Mouse (Mus musculus) olfactory bulb, adult 2 months (tissue): ENCODE data around the gene Hist1h2bj. TPM values are rescaled to one million over a fixed set of nuclear protein-coding genes. Genes with fewer than 3 reads are reported as not detected.
"Not testable (repeated sequence)": the region's sequence is repeated elsewhere in the genome, so short reads cannot be mapped to it uniquely, and the experiment has no call there.

ENCODE experiments used
- H3K27ac ChIP-seq: fragments of 200-500 bp; 2 replicates; pipeline ENCODE4 v1.5.1; 2012; ENCODE audit warnings: low read depth, low read length; ENCODE audit not compliant: insufficient read depth
- H3K4me1 ChIP-seq: fragments of 200-500 bp; 2 replicates; pipeline ENCODE4 v1.6.1; 2012; ENCODE audit warnings: low read length; ENCODE audit not compliant: control insufficient read depth, insufficient read depth
- H3K4me3 ChIP-seq: fragments of 200-500 bp; 2 replicates; pipeline ENCODE4 v1.5.1; 2012; ENCODE audit warnings: mild to moderate bottlenecking, low read depth, low read length, moderate library complexity; ENCODE audit not compliant: insufficient read depth
- CTCF ChIP-seq: fragments of 200-500 bp; IDR thresholded peaks from 2 replicates; pipeline ENCODE4 v1.5.1; 2012; ENCODE audit warnings: low read depth, mild to moderate bottlenecking, low read length, moderate library complexity; ENCODE audit not compliant: insufficient read depth
- POLR2A ChIP-seq: fragments of 200-500 bp; IDR thresholded peaks from 2 replicates; pipeline ENCODE4 v1.6.1; 2012; ENCODE audit warnings: mild to moderate bottlenecking, low read depth, low read length, moderate library complexity; ENCODE audit not compliant: insufficient read depth
- WGBS: fragments of 180-500 bp; shearing (Covaris S2); methylation state at CpG from one replicate; pipeline ENCODE4 v1.1.7; 2018; 5-methylcytosine and 5-hydroxymethylcytosine counted together
- polyA plus RNA-seq: library from polyadenylated mRNA; stranded (reverse); fragments of >200 nt; gene quantifications from 2 replicates; pipeline ENCODE4 v1.2.4, GENCODE M21; 2012; ENCODE audit warnings: low replicate concordance; ENCODE audit not compliant: missing spikeins, insufficient read depth, insufficient read length

Gene Hist1h2bj
- polyA plus RNA-seq, 1 experiment: not detected

- 79% methylated on average over 2 of the region's 2 CpGs for WGBS
- H3K27ac ChIP-seq: no peak overlapping the region
- no peaks in the 10 kb centered on the region; the same call in 1 of the 2 replicates for H3K4me1 ChIP-seq
- TF ChIP-seq CTCF: no peak
- no peak for TF ChIP-seq POLR2A
- no peak overlapping the region for H3K4me3 ChIP-seq
Observed at GRCm38 (mm10) chr13:22037415-22037814, 5.6 kb upstream of the Hist1h2bj start.

DNA sequence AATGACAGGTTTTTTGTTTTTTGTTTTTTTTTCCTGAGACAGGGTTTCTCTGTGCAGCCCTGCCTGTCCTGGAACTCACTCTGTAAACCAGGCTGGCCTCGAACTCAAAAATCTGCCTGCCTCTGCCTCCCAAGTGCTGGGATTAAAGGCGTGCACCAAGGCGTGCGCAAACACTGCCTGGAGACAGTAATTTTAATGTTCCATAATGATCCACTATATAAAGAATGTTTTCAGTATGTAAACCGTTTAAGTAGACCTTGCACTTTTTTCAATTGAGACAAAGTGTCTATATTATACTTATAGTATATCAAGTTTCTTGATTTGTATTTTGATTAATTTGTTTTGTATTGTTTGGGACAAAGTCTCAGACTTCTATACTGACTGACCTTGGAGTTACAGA lies 3.6 kb upstream of the Hist1h2bj start:
- no peaks in the 10 kb centered on the region; the same call in 1 of the 2 replicates for H3K4me1 ChIP-seq
- no peak overlapping the region for H3K27ac ChIP-seq
- 74% methylated on average over 5 of the region's 5 CpGs for WGBS
- TF ChIP-seq CTCF (no peak), POLR2A (no peak)
- H3K4me3 ChIP-seq: no peak overlapping the region

- no peak for TF ChIP-seq POLR2A
- no peak for TF ChIP-seq CTCF
- H3K27ac ChIP-seq: no peak overlapping the region
- no peak overlapping the region for H3K4me3 ChIP-seq
- no peaks in the 10 kb centered on the region; the same call in 1 of the 2 replicates for H3K4me1 ChIP-seq
- WGBS: 14% methylated on average over 2 of the region's 2 CpGs
Observed at GRCm38 (mm10) chr13:22039951-22040463, 3.0 kb upstream of the Hist1h2bj start.

DNA sequence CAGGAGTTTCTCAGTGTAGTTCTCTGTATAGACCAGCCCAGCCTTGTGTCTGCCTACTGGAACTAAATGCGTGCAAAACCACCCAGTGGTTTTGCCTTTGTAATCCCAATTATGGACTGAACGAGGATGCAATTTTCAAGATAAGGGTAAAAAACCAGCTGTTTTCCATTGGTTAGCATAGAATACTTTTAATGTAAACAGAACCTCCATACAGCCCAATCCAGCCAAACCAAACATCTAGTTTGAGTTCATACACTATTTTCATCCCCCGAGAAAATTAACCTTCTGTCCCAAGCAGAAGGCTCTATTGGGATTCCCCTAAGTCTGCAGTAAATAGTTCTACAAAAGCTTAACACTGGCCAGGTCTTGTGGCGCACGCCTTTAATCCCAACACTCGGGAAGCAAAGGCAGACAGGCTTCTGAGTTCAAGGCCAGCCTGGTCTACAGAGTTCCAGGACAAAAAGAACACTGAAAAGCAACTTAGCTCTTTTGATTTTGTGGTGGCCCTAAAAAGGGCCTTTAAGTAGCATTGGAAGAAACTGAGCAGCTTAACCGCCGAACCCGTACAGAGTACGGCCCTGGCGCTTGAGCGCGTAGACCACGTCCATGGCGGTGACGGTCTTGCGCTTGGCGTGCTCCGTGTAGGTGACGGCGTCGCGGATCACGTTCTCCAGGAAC lies 2.4 kb upstream of the Hist1h2bj start:
- Histone ChIP-seq H3K27ac (peak overlapping the region; percentile 42), H3K4me3 (peak overlapping the region; percentile 50), H3K4me1 (no peaks in the 10 kb centered on the region; the same call in 1 of the 2 replicates)
- TF ChIP-seq CTCF: no peak
- no peak for TF ChIP-seq POLR2A
- under 1% methylated on average over 24 of the region's 24 CpGs for WGBS

GRCm38 (mm10) chr13:22041142-22041536 lies 1.9 kb upstream of the Hist1h2bj start, which contains the start of gene Hist1h4i:
TSS of gene Hist1h4i (minus strand) at chr13:22041362.
- H3K4me1 ChIP-seq: not testable (repeated sequence)
- WGBS: 0% methylated on average over 24 of the region's 27 CpGs
- TF ChIP-seq POLR2A: peak; percentile 87
- peak within 1 kb of the TSS; percentile 42 for H3K27ac ChIP-seq
- peak within 1 kb of the TSS; percentile 50 for H3K4me3 ChIP-seq

DNA sequence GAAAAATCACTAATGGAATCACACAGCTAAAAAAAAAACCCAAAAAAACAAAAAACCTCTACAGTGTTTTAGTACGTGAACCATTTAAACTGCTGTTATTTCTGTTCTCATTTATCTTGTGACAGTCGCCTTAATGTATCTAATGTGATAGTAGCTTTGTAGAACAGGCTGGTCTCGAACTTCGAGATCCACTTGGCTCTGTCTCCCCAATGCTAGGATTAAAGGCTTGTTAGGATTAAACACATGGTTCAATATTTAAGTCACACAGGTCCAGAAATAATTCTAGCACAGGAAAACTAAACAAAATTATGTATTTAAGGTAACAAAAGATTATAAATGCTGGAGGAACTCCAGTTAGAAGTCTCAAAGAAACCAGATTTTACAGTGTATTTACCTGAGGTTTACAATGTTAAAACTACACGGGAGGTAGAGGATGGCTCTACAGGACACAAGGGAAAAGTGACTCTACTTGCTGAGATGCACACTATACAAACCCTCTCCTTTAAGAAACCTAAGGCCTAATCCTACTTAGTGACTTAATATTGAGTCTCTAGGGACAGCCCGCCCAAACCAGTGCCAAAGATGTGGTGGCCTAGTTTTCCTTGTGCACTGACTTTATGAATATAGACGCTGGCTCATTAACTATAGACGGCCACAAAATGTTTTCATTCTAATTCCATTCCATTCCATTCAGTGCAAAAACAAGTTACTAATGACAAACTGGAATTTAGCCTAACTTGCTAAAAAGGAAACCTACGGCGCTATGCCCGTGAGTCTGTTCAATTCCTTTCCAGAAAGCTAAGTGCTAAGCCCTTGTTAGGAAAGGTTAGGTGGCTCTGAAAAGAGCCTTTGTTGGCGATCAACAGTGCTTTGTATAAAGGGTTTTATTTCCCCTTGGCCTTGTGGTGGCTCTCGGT lies 1.1 kb upstream of the Hist1h2bj start:
- no peak for TF ChIP-seq CTCF
- no peak for TF ChIP-seq POLR2A
- Histone ChIP-seq H3K4me1 (no peaks in the 10 kb centered on the region; the same call in 1 of the 2 replicates), H3K27ac (no peak overlapping the region), H3K4me3 (peak overlapping the region; percentile 20; the same call in 1 of the 2 replicates)
- 2% methylated on average over 13 of the region's 13 CpGs for WGBS

GRCm38 (mm10) chr13:22043503-22044431 lies 753 bp downstream of the Hist1h2bj start:
- Histone ChIP-seq H3K4me3 (peak overlapping the region; percentile 71), H3K4me1 (no peaks in the 10 kb centered on the region; the same call in 1 of the 2 replicates), H3K27ac (no peak overlapping the region)
- no peak for TF ChIP-seq POLR2A
- TF ChIP-seq CTCF: no peak
- under 1% methylated on average over 14 of the region's 14 CpGs for WGBS
